Mouse (Mus musculus): Measurements from ENCODE around the gene Olfr49. TPM values are rescaled to one million over a fixed set of nuclear protein-coding genes. Genes with fewer than 3 reads are reported as not detected.
"Not testable (repeated sequence)": the region's sequence is repeated elsewhere in the genome, so short reads cannot be mapped to it uniquely, and the experiment has no call there.

Olfr49 gene
- total RNA-seq, 2 experiments from 2014 or later, result not detected

DNA sequence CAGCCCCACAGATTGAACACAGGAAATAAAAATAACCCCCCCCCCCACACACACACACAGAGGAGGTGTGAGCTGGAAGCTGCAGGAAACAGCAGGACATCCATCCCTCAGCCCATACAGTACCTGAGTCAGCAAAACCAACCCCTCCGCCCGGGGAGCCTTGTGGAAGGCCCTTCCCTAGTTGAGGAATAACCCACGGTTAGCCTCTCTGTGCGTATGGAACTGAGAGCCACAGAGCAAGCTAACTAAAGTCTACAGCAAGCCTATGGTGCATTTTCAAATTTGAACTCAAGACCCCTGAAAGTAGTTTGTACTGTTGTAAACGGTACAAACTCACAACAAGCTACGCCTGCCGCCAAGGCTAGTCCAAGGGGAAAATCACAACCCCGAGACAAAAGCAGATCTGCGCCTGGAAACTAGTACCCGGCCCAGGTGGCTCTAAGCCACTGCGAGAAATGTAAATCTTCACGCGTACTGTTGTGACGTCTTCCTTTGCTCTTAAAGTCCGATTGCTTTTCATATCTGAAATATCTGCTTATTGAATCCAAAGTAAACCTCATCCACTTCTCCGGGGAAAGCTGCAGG lies 51.1 kb downstream of the Olfr49 start:
- ATAC-seq (replicated peaks; ENCODE audit: low FRiP score, low TSS enrichment, poor library complexity, severe bottlenecking), result no peak

DNA sequence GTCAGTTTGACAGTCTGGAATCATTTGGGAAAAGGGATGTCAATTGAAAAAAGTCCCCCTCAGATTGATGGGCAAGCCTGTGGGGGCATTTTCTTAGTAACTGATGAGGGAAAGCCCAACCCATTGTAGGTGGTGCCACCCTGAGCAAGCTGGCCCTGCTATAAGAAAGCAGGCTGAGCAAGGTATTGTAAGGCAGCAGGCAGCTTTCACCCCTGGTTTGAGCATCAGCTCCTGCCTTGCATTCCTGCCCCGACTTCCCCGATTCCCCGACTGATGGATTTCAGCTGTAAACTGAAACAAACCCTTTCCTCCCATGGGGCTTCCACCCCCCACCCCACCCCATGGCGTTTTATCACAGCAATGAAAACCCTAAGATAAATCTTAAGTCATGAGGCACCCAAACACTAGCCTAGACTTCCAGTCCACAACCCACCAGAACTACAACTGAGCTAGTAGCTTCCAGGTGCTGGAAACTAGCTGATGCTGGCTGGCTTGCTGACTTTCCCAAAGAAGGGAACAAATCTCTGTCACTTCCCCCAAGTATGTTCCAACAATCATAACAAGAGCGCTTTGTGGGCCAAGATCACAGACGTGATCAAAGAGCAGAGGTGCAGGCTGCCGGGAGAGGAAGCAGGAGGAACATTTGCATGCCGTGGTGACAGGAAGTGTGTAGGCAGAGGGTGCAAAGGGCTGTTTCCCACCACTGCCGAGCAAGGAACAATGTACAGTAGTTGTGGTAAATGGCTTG lies 51.8 kb downstream of the Olfr49 start:
- 0 out of 2 replicates have a peak, but pooled peaks have one; percentile 24 for ATAC-seq (replicated peaks; ENCODE audit: low FRiP score, low TSS enrichment, poor library complexity, severe bottlenecking)

DNA sequence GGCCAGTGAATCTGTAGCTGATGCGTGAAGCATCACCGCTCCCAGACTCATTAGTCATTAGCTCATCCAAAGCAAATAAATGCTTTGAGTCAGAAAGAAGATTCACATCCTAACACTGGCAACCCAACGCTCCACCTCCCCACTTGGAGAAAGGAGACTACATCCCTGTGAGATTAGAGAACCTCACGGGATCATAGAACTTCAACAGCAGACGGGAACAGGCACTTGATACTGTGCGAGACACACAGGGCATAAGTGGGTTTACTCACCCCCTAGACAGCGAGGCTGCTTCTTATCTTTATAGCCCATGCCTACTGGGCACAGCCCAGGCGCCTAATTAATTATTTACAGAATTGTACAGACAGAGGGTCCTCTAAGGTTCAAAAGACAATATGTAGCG lies 52.6 kb downstream of the Olfr49 start:
- ATAC-seq (replicated peaks; ENCODE audit: low FRiP score, low TSS enrichment, poor library complexity, severe bottlenecking), result peak; percentile 51

DNA sequence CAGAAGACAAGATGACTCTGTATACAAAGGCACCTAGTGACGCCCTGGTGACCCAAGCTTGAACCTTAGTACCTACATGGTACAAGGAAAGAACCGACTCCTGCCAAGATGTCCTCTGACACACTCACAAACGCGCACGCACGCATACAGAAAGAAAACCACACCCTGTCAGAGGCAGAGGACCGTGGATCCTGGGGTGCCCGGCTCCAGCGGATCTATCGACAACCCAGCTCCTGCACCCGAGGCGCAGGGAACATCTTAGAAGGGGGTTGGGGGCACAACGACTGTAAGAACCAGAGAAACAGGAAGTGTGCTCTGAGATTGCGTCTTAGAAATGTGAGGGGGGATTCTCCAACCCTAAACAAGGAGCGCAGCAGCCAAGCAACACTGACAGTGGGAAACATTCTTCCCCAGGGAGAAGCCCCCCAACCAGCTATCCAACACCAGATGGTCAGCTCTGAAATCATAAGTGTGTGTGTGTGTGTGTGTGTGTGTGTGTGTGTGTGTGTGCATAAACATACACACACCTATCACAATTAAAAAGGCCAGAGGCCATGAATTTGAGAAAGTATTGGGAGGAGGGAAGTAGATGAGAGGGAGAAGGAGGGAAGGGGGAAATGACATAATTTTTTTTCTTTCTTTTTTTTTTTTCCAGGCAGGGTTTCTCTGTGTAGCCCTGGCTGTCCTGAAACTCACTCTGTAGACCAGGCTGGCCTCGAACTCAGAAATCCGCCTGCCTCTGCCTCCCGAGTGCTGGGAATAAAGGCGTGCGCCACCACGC lies 53.4 kb downstream of the Olfr49 start:
- no peak for ATAC-seq (replicated peaks; ENCODE audit: low FRiP score, low TSS enrichment, poor library complexity, severe bottlenecking)

DNA sequence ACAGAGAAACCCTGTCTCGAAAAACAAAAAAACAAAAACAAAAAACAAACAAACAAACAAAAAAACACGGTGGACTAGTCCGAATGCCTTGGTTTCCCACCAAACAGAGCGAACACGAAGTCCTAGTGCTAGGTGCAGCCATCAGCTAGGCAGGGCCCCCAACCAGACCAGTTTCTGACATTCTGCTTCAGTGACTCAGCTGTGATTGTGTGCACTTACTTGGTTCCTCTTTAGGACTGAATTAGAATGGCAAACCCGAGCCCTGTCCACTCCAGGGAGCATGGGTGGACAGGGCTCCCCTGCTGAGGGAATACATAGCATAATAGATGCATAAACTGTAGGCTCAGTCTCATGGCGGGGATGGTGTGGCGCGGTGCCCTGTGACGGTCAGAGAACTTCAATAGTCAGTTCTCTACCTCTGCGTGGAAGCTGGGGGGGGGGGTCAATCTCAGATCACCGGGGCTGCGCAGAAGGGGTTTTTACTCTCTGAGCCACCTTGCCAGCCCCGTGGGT lies 54.0 kb downstream of the Olfr49 start:
- ATAC-seq (replicated peaks; ENCODE audit: low FRiP score, low TSS enrichment, poor library complexity, severe bottlenecking), result no peak

DNA sequence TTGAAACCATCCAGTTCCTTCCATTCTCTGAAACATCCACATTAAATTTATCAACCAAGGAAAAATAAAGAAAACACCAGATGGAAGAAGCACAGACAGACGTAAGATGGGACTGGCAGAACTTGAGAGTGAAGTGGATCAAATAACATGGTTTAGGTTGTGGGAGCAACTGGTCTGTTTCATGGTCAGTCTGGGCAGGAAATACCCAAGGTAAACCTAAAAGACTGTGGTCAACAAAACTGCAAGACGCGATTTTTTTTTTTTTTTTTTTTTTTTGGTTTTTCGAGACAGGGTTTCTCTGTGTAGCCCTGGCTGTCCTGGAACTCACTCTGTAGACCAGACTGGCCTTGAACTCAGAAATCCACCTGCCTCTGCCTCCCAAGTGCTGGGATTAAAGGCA lies 54.9 kb downstream of the Olfr49 start:
- ATAC-seq (replicated peaks; ENCODE audit: low FRiP score, low TSS enrichment, poor library complexity, severe bottlenecking), result not testable (repeated sequence)

DNA sequence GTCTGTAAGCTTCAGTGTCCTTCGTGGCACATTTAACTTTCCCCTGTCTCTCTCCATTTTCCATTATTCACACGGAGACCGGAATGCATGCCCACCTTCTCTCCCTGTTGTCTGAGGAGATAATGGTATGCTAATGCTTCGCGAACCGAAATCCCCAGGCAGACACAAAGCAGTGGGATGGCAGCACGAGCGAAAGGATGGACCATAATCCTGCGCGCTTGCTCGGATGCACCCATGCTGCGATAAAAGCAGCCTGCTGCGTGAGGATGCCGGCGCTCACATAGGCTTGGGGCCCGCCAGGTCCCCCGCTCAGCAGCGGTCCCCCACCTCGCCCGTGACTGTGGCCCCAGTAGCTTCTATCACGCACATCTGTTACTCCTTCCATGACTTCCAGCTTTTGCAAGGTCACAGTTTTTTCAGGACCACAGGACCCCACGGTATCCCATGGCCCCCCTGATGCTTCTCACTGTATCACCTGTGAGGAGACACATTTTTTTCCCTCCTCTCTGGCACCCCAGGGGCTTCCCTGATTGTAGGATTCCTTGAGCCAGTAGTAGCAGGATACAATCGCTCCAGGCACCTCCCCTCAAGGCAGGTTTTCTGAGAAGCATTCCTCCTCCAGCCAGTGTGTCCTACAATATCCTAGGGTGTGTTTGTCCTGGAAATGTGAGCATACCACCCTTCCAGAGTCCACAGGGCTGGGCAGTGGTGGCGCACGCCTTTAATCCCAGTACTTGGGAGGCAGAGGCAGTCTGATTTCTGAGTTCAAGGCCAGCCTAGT lies 55.6 kb downstream of the Olfr49 start:
- ATAC-seq (replicated peaks; ENCODE audit: low FRiP score, low TSS enrichment, poor library complexity, severe bottlenecking), result no peak

- no peak for ATAC-seq (replicated peaks; ENCODE audit: low FRiP score, low TSS enrichment, poor library complexity, severe bottlenecking)
Observed at GRCm38 (mm10) chr14:54228501-54228900, 56.2 kb downstream of the Olfr49 start.

Other genes starting within 250 kb of the Olfr49 start
- gene Dad1, start 30.8 kb downstream of the Olfr49 start, total RNA-seq (2014; fragmentation: Nextera tagmentation), result 184 and 235 TPM in 2 replicates
- 106 and 168 TPM in 2 replicates for gene Dad1, start 30.8 kb downstream of the Olfr49 start, total RNA-seq (2017)
- 25.5 and 28.5 TPM in 2 replicates for gene Abhd4, start 30.8 kb downstream of the Olfr49 start, total RNA-seq (2014; fragmentation: Nextera tagmentation)
- 16.9 and 18.6 TPM in 2 replicates for gene Abhd4, start 30.8 kb downstream of the Olfr49 start, total RNA-seq (2017)
- 69.1 and 70.3 TPM in 2 replicates for gene Oxa1l, start 75.9 kb upstream of the Olfr49 start, total RNA-seq (2014; fragmentation: Nextera tagmentation)
- gene Oxa1l, start 75.9 kb upstream of the Olfr49 start, total RNA-seq (2017), result 32.5 and 51.1 TPM in 2 replicates
- 8.8 and 12.9 TPM in 2 replicates for gene Slc7a7, start 132.8 kb upstream of the Olfr49 start, total RNA-seq (2014; fragmentation: Nextera tagmentation)
- 8.2 and 10.6 TPM in 2 replicates for gene Slc7a7, start 132.8 kb upstream of the Olfr49 start, total RNA-seq (2017)
- 504 and 507 TPM in 2 replicates for gene Mrpl52, start 142.0 kb upstream of the Olfr49 start, total RNA-seq (2014; fragmentation: Nextera tagmentation)
- gene Mrpl52, start 142.0 kb upstream of the Olfr49 start, total RNA-seq (2017), result 266 and 434 TPM in 2 replicates
- gene Mmp14, start 146.7 kb upstream of the Olfr49 start, total RNA-seq (2014; fragmentation: Nextera tagmentation), result 39.2 and 44.9 TPM in 2 replicates
- 23.4 and 37.2 TPM in 2 replicates for gene Mmp14, start 146.7 kb upstream of the Olfr49 start, total RNA-seq (2017)
- 38.4 and 38.6 TPM in 2 replicates for gene Lrp10, start 179.2 kb upstream of the Olfr49 start, total RNA-seq (2014; fragmentation: Nextera tagmentation)
- 13.0 and 19.9 TPM in 2 replicates for gene Lrp10, start 179.2 kb upstream of the Olfr49 start, total RNA-seq (2017)
- 0.50 and 3.5 TPM in 2 replicates for gene Rem2, start 191.2 kb upstream of the Olfr49 start, total RNA-seq (2014; fragmentation: Nextera tagmentation)
- 0.80 and 2.0 TPM in 2 replicates for gene Rem2, start 191.2 kb upstream of the Olfr49 start, total RNA-seq (2017)
- 73.8 and 87.5 TPM in 2 replicates for gene Prmt5, start 232.6 kb upstream of the Olfr49 start, total RNA-seq (2014; fragmentation: Nextera tagmentation)
- gene Prmt5, start 232.6 kb upstream of the Olfr49 start, total RNA-seq (2017), result 71.5 and 77.3 TPM in 2 replicates